Mouse (Mus musculus) neural tube, embryonic 12.5 days (tissue): ENCODE data around the gene Med13l. TPM values are rescaled to one million over a fixed set of nuclear protein-coding genes. Genes with fewer than 3 reads are reported as not detected.

Experiments used
- ATAC-seq: fragments of 200-750 bp; cut with Nextera tagmentation; 2 replicates; pipeline ENCODE4 v1.8.0; 2017; ENCODE audit warnings: low read depth, mild to moderate bottlenecking, moderate TSS enrichment, moderate library complexity; ENCODE audit not compliant: low FRiP score
- H3K27ac ChIP-seq: fragments of 300-500 bp; sonication (generic); 2 replicates; pipeline ENCODE4 v1.5.1; 2016
- H3K27me3 ChIP-seq: fragments of 300-500 bp; sonication (generic); replicated peaks from 2 replicates; pipeline ENCODE4 v1.6.1; 2016; ENCODE audit warnings: mild to moderate bottlenecking
- H3K36me3 ChIP-seq: fragments of 300-500 bp; sonication (generic); 2 replicates; pipeline ENCODE4 v1.6.1; 2016; ENCODE audit warnings: mild to moderate bottlenecking
- H3K4me1 ChIP-seq: fragments of 300-500 bp; sonication (generic); 2 replicates; pipeline ENCODE4 v1.6.1; 2016
- H3K4me2 ChIP-seq: fragments of 300-500 bp; sonication (generic); replicated peaks from 2 replicates; pipeline ENCODE4 v1.6.1; 2016; ENCODE audit warnings: mild to moderate bottlenecking
- H3K4me3 ChIP-seq: fragments of 300-500 bp; sonication (generic); 2 replicates; pipeline ENCODE4 v1.5.1; 2016
- H3K9ac ChIP-seq: fragments of 300-500 bp; sonication (generic); 2 replicates; pipeline ENCODE4 v1.6.1; 2016; ENCODE audit warnings: mild to moderate bottlenecking
- H3K9me3 ChIP-seq: fragments of 300-500 bp; sonication (generic); 2 replicates; pipeline ENCODE4 v1.6.1; 2016; ENCODE audit warnings: mild to moderate bottlenecking
- WGBS: fragments of 180-500 bp; shearing (Covaris S2); methylation state at CpG from one replicate; pipeline ENCODE4 v1.1.7; 2016; 5-methylcytosine and 5-hydroxymethylcytosine counted together
- polyA plus RNA-seq: library from polyadenylated mRNA; unstranded; fragments of >200 nt; fragmentation: Nextera tagmentation; extraction: Ambion mirVana; gene quantifications from 2 replicates; pipeline ENCODE4 v1.2.1, GENCODE M21; 2016

The Med13l gene
- polyA plus RNA-seq, 1 experiment from 2014 or later, result 14.8 TPM

GRCm38 (mm10) chr5:118621877-118622276 lies 61.4 kb downstream of the Med13l start:
- H3K9me3 ChIP-seq, result no peaks in the 10 kb centered on the region
- H3K36me3 ChIP-seq, result no peaks in the 10 kb centered on the region
- no peak overlapping the region for H3K9ac ChIP-seq
- H3K4me1 ChIP-seq, result peaks cover 50% of the 10 kb centered on the region
- H3K27me3 ChIP-seq, result no peaks in the 10 kb centered on the region
- H3K4me3 ChIP-seq, result no peak overlapping the region
- H3K27ac ChIP-seq, result no peak overlapping the region
- WGBS, result 87% methylated on average over 4 of the region's 4 CpGs
- H3K4me2 ChIP-seq, result no peak overlapping the region
- no peak for ATAC-seq

DNA sequence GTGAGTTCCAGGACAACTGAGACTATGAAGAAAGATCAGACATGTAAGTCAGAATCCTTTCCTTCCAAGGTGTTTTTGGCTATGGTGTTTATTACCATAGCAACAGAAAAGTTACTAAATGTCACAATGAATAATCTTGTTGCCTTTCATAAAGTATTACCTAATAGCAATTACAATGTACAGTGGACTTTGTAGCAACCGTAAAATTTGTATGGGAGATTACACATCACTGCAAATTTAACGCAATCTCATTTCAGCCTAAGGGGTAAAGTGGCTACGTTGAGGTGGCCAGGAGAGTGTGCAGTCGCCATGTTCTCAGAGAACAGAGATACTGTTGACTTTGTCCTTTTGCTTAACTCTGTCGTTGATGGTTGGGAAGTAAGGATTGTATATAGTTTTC lies 61.9 kb downstream of the Med13l start:
- Histone ChIP-seq H3K9me3 (no peaks in the 10 kb centered on the region), H3K9ac (no peak overlapping the region), H3K4me2 (no peak overlapping the region), H3K4me1 (peaks cover 45% of the 10 kb centered on the region), H3K4me3 (no peak overlapping the region), H3K27ac (no peak overlapping the region), H3K36me3 (no peaks in the 10 kb centered on the region), H3K27me3 (no peaks in the 10 kb centered on the region)
- 91% methylated on average over 5 of the region's 5 CpGs for WGBS
- ATAC-seq, result no peak

DNA sequence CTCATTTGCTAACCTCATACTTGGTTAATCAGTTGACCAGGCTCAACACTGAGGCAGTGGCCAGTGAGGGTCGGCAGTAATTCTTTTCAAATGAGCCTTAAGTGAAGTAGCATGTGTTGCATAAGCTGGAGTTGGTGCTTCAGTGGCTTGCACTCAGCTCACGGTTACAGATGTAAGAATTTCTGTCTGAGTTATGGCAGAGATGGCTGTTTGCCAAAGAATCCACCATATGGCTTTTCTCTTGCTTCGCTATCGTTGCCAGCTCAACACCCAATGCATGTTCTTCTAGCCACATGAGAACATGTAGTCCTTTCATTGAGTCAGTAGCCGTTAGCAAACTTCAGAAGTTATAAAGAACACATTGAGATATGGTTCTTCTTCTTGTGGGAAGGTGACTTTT lies 63.3 kb downstream of the Med13l start:
- no peak for ATAC-seq
- no peak overlapping the region for H3K4me2 ChIP-seq
- 74% methylated on average over 5 of the region's 5 CpGs for WGBS
- H3K27ac ChIP-seq, result no peak overlapping the region
- no peaks in the 10 kb centered on the region for H3K27me3 ChIP-seq
- no peak overlapping the region for H3K4me3 ChIP-seq
- no peaks in the 10 kb centered on the region for H3K9me3 ChIP-seq
- no peak overlapping the region for H3K9ac ChIP-seq
- peaks cover 31% of the 10 kb centered on the region for H3K4me1 ChIP-seq
- H3K36me3 ChIP-seq, result no peaks in the 10 kb centered on the region

DNA sequence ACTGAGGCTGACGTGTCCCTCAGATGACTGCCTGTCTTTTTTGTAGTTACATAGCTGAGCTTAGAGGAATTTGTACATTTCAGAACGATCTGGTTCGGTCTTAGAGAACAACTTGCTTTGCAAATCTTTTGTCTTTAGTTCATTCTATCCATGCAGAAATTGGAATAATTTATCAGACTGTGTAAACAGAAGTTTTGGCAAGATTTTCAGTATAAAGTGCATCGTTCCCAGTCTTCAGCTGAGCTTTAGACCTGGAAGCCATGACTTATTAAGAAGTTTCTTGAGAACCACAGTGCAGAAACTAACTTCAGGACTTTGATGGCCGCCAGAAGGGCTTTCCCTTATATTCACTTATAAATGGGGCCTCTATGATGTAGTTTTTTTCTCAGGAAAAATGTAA lies 67.2 kb downstream of the Med13l start:
- Histone ChIP-seq H3K4me1 (peaks cover 2% of the 10 kb centered on the region; the same call in 1 of the 2 replicates), H3K4me3 (no peak overlapping the region), H3K9ac (no peak overlapping the region), H3K4me2 (no peak overlapping the region), H3K9me3 (no peaks in the 10 kb centered on the region), H3K27me3 (no peaks in the 10 kb centered on the region), H3K27ac (no peak overlapping the region), H3K36me3 (no peaks in the 10 kb centered on the region)
- WGBS, result 93% methylated on average over 5 of the region's 5 CpGs
- ATAC-seq, result no peak

- H3K9ac ChIP-seq, result no peak overlapping the region
- H3K4me2 ChIP-seq, result no peak overlapping the region
- 90% methylated on average over 4 of the region's 4 CpGs for WGBS
- H3K4me1 ChIP-seq, result peaks cover 2% of the 10 kb centered on the region; the same call in 1 of the 2 replicates
- no peaks in the 10 kb centered on the region for H3K9me3 ChIP-seq
- no peak overlapping the region for H3K27ac ChIP-seq
- no peak for ATAC-seq
- no peaks in the 10 kb centered on the region for H3K36me3 ChIP-seq
- no peak overlapping the region for H3K4me3 ChIP-seq
- no peaks in the 10 kb centered on the region for H3K27me3 ChIP-seq
Observed at GRCm38 (mm10) chr5:118628211-118628610, 67.7 kb downstream of the Med13l start.

- ATAC-seq, result no peak
- peaks cover 19% of the 10 kb centered on the region for H3K4me1 ChIP-seq
- no peaks in the 10 kb centered on the region for H3K36me3 ChIP-seq
- H3K4me3 ChIP-seq, result no peak overlapping the region
- H3K4me2 ChIP-seq, result no peak overlapping the region
- H3K9ac ChIP-seq, result no peak overlapping the region
- H3K27ac ChIP-seq, result no peak overlapping the region
- H3K27me3 ChIP-seq, result no peaks in the 10 kb centered on the region
- no peaks in the 10 kb centered on the region for H3K9me3 ChIP-seq
- WGBS, result 85% methylated on average over 8 of the region's 8 CpGs
Observed at GRCm38 (mm10) chr5:118632346-118632745, 71.9 kb downstream of the Med13l start.

DNA sequence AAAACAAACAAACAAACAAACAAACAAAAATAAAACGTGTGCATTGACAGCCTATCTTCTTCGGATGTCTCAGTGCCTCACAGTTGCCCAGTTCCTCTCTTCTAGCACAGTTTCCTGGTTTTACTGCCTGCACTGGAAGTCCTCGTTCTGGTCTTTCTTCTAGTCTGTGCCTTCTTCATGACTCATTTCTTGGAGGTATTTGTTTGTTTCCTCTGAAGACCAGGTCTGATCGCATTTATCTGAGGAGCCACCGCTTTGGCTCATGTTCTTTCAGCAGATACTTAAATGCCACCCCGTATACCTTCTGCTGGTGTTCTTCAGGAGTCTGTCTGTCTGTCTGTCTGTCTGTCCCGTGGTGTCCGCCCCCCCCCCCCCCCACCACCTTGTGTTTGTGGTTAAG lies 72.6 kb downstream of the Med13l start:
- WGBS, result 85% methylated on average over 8 of the region's 8 CpGs
- H3K27me3 ChIP-seq, result no peaks in the 10 kb centered on the region
- H3K9me3 ChIP-seq, result no peaks in the 10 kb centered on the region
- no peak for ATAC-seq
- H3K9ac ChIP-seq, result no peak overlapping the region
- no peak overlapping the region for H3K4me2 ChIP-seq
- H3K36me3 ChIP-seq, result no peaks in the 10 kb centered on the region
- no peak overlapping the region for H3K4me3 ChIP-seq
- peaks cover 19% of the 10 kb centered on the region for H3K4me1 ChIP-seq
- H3K27ac ChIP-seq, result no peak overlapping the region

DNA sequence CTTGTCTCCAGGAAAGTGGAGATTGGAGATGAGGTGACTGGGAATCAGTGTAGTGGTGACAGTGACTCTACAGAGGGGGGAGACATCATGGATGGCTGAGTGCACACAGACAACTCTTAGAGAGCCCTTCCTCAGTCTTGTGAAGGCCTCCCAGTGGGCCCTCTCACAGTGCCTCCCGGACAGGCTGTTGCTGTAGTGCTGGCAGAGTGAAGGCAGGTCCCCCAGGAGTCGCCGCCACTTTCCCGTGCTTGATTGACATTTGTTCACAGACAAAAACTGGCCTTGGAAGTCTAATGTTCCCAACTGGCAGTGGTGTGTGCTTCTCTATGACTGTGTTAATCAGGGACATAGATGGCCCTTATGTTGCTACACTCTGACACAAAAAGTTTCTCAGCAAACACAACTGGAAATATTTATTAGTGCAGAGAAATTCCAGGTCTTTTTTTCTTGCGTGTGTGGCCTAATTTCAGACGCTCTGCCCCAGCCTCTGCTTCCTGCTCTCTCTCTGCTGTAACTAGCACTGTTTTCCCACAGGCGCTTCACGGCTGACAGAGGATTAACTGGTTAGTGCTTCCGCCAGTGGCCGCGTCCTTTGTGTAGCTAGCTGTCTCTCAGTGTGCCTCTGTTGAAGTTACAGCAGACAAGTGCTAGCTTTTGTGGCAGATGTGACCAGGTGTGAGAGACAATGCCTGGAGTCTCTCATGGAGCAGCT lies 75.2 kb downstream of the Med13l start:
- Histone ChIP-seq H3K27me3 (no peaks in the 10 kb centered on the region), H3K4me3 (no peak overlapping the region), H3K9me3 (no peaks in the 10 kb centered on the region), H3K36me3 (no peaks in the 10 kb centered on the region), H3K4me2 (no peak overlapping the region), H3K9ac (no peak overlapping the region), H3K4me1 (peaks cover 19% of the 10 kb centered on the region), H3K27ac (peak overlapping the region; percentile 17; the same call in 1 of the 2 replicates)
- no peak for ATAC-seq
- 16% methylated on average over 11 of the region's 11 CpGs for WGBS

DNA sequence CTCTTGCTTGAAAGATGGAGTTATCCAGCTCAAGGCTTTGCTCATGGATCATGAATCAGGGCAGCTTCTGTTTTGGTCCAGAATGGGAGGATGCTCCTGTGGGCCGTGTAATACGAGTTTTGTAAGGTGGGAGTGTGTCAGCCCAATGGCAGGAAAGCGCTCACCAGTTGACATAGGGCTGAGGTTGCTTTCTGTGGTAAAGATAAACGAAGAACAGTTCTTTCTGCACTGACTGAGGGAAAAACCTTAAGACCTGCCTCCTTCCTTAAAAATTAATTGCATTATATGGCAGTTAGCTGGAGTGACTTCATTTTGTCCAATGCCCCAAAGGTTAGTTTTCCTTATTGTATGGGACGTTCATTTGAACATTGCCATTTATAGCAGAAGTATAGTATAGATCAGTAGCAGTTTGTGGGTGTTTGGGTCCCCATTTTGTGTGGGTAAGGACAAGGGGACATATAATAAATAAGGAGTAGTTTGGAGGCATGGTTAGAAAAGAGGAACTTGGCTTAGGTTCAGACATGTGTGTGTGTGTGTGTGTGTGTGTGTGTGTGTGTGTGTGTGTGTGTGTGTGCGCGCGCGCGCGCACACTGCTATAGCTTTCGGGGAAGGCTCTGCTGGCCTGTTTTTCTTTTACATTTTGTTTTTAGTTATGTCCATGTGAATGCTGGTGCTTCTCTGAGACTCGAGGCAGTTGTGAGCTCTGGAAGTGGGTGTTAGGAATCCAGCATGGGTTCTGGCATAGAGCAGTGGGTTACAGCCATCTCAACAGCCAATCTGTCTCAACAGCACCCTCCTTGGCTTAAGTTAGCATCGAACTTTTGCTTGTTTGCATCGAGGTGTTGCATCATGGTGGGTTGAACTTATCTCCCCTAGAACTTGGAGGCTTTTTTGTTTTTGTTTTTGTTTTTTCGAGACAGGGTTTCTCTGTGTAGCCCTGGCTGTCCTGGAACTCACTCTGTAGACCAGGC lies 76.2 kb downstream of the Med13l start:
- Histone ChIP-seq H3K9ac (no peak overlapping the region), H3K4me2 (no peak overlapping the region), H3K4me1 (peaks cover 19% of the 10 kb centered on the region), H3K4me3 (no peak overlapping the region), H3K36me3 (no peaks in the 10 kb centered on the region), H3K27ac (no peak overlapping the region), H3K27me3 (no peaks in the 10 kb centered on the region), H3K9me3 (no peaks in the 10 kb centered on the region)
- WGBS, result 87% methylated on average over 16 of the region's 16 CpGs
- ATAC-seq, result no peak

DNA sequence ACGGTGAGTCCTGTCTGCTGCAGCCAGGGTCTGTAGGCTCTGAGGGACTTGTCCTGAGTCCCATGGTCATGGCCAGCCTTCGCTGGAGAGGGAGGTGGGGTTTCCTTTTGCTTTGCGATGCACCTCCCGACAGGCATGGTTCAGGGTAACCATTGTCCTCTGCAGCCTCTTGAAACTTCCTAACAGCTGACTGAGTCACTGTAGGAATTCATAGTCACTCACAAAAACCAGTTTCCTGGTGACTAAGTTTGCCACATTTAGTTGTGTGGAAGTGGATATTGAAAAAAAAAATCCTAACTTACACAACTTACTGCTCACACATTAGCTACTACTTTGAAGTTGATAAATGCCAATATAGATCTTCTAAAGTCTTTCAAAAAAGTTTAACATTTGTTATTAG lies 77.5 kb downstream of the Med13l start:
- 55% methylated on average over 4 of the region's 4 CpGs for WGBS
- Histone ChIP-seq H3K9ac (no peak overlapping the region), H3K27me3 (no peaks in the 10 kb centered on the region)

GRCm38 (mm10) chr5:118638534-118639109 lies 78.1 kb downstream of the Med13l start:
- ATAC-seq, result no peak
- Histone ChIP-seq H3K27me3 (no peaks in the 10 kb centered on the region), H3K4me2 (no peak overlapping the region), H3K4me3 (no peak overlapping the region), H3K9me3 (no peaks in the 10 kb centered on the region), H3K36me3 (no peaks in the 10 kb centered on the region), H3K9ac (no peak overlapping the region), H3K4me1 (peaks cover 19% of the 10 kb centered on the region), H3K27ac (no peak overlapping the region)
- WGBS, result 83% methylated on average over 9 of the region's 9 CpGs

More for the DNA sequence above, 77.5 kb downstream of the Med13l start:
- H3K4me2 ChIP-seq, result no peak overlapping the region
- no peaks in the 10 kb centered on the region for H3K9me3 ChIP-seq
- H3K4me1 ChIP-seq, result peaks cover 19% of the 10 kb centered on the region
- ATAC-seq, result no peak
- no peaks in the 10 kb centered on the region for H3K36me3 ChIP-seq
- H3K27ac ChIP-seq, result no peak overlapping the region
- H3K4me3 ChIP-seq, result no peak overlapping the region

GRCm38 (mm10) chr5:118639117-118639707 lies 78.7 kb downstream of the Med13l start:
- no peak for ATAC-seq
- Histone ChIP-seq H3K4me1 (peaks cover 19% of the 10 kb centered on the region), H3K9ac (no peak overlapping the region), H3K4me3 (no peak overlapping the region), H3K27ac (no peak overlapping the region), H3K9me3 (no peaks in the 10 kb centered on the region), H3K36me3 (no peaks in the 10 kb centered on the region), H3K27me3 (no peaks in the 10 kb centered on the region), H3K4me2 (no peak overlapping the region)
- WGBS, result 70% methylated on average over 5 of the region's 5 CpGs
